Mouse (Mus musculus): ENCODE data around the gene Cfap161. TPM values are rescaled to one million over a fixed set of nuclear protein-coding genes. Genes with fewer than 3 reads are reported as not detected.
A peak's percentile ranks its signal among the peaks of the same experiment; 100 is the strongest.

Gene Cfap161
- polyA plus RNA-seq, 1 experiment from 2014 or later: 0.14 TPM

DNA sequence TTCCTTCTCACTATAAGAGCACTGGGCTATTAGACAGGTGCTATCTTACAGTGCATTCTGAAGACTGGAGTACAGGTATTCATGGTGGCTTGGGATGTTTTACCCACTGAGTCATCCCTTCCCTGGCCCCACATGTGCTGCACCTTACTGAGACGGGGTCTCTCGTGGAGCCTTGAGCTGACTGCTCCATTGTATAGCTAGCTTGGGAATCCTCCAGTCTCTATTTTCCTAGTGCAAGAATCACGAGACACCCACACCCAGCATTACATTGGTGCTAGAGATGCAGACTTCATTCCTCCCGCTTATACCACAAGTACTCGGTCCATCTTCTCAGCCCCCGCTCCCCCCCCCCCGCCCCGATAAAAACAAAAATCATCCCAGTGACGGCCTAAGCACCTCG lies 17.9 kb upstream of the Cfap161 start:
- Histone ChIP-seq H3K27ac (peak overlapping the region; percentile 94), H3K9me3 (replicated peaks) (no peaks in the 10 kb centered on the region), H3K4me3 (peak overlapping the region; percentile 25; the same call in 1 of the 2 replicates), H3K36me3 (no peaks in the 10 kb centered on the region), H3K4me1 (peaks cover 74% of the 10 kb centered on the region), H3K27me3 (ENCODE audit: low read depth, poor library complexity, severe bottlenecking) (no peaks in the 10 kb centered on the region)
- DNase-seq (ENCODE audit: low spot score): no peak
- WGBS: 64% methylated on average over 10 of the region's 10 CpGs

DNA sequence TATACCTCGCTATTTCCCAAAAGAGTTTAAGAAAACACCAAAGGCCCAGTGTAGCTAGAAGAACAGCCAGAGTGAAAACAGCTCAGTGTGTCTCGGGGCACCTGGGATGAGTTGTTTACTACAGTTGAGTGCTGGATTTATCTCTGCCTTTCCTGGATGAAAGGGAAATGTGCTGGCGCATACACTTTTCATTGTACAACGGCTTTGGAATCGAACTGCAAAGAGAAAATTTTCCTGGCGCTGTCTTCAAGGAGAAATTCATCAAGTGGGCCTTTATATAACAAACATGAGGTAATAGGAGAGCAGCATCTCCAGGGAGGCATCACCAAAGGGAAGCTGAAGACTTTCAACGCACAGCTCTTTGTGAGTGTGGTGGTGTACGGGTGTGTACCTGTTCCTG lies 17.2 kb upstream of the Cfap161 start:
- no peaks in the 10 kb centered on the region for H3K27me3 ChIP-seq (ENCODE audit: low read depth, poor library complexity, severe bottlenecking)
- 87% methylated on average over 8 of the region's 8 CpGs for WGBS
- H3K27ac ChIP-seq: peak overlapping the region; percentile 94
- DNase-seq (ENCODE audit: low spot score): no peak
- H3K36me3 ChIP-seq: no peaks in the 10 kb centered on the region
- peaks cover 74% of the 10 kb centered on the region for H3K4me1 ChIP-seq
- no peak overlapping the region for H3K4me3 ChIP-seq
- no peaks in the 10 kb centered on the region for H3K9me3 ChIP-seq (replicated peaks)

GRCm38 (mm10) chr7:83811461-83811860 lies 16.8 kb upstream of the Cfap161 start:
- Histone ChIP-seq H3K4me1 (peaks cover 74% of the 10 kb centered on the region), H3K27ac (peak overlapping the region; percentile 94), H3K9me3 (replicated peaks) (no peaks in the 10 kb centered on the region), H3K4me3 (no peak overlapping the region), H3K27me3 (ENCODE audit: low read depth, poor library complexity, severe bottlenecking) (no peaks in the 10 kb centered on the region), H3K36me3 (no peaks in the 10 kb centered on the region)
- DNase-seq (ENCODE audit: low spot score): no peak
- WGBS: 93% methylated on average over 4 of the region's 4 CpGs

- peak overlapping the region; percentile 6; the same call in 1 of the 2 replicates for H3K4me3 ChIP-seq
- H3K9me3 ChIP-seq (replicated peaks): no peaks in the 10 kb centered on the region
- peaks cover 67% of the 10 kb centered on the region for H3K4me1 ChIP-seq
- no peaks in the 10 kb centered on the region for H3K36me3 ChIP-seq
- peak overlapping the region; percentile 94 for H3K27ac ChIP-seq
- no peaks in the 10 kb centered on the region for H3K27me3 ChIP-seq (ENCODE audit: low read depth, poor library complexity, severe bottlenecking)
- 22% methylated on average over 15 of the region's 15 CpGs for WGBS
- DNase-seq (ENCODE audit: low spot score): peak; percentile 39
Observed at GRCm38 (mm10) chr7:83810141-83811100, 15.7 kb upstream of the Cfap161 start.

DNA sequence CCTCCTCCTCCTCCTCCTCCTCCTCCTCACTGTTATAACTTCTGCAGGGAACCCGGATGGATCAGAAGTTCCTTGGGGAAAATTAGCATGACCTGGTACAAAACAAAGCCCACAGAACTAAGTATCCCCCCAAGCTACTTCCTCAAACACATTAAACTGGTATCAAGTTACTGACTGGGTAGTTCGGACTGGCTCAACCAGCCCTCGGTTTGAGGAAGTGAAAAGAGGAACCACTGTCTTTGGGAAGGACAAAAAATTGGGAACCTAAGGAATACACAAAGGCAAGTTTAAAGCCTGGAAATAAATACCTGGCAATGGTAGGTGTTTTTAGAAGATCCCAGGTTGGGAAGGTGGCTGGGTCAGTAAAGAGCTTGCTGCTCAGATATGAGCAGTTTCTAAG lies 15.0 kb upstream of the Cfap161 start:
- WGBS: 7% methylated on average over 3 of the region's 3 CpGs
- no peaks in the 10 kb centered on the region for H3K36me3 ChIP-seq
- H3K27me3 ChIP-seq (ENCODE audit: low read depth, poor library complexity, severe bottlenecking): no peaks in the 10 kb centered on the region
- H3K4me1 ChIP-seq: peaks cover 60% of the 10 kb centered on the region
- H3K4me3 ChIP-seq: peak overlapping the region; percentile 6; the same call in 1 of the 2 replicates
- DNase-seq (ENCODE audit: low spot score): no peak
- peak overlapping the region; percentile 94 for H3K27ac ChIP-seq
- H3K9me3 ChIP-seq (replicated peaks): no peaks in the 10 kb centered on the region

GRCm38 (mm10) chr7:83809060-83809459 lies 14.4 kb upstream of the Cfap161 start:
- H3K4me1 ChIP-seq: peaks cover 54% of the 10 kb centered on the region
- no peaks in the 10 kb centered on the region for H3K36me3 ChIP-seq
- H3K9me3 ChIP-seq (replicated peaks): no peaks in the 10 kb centered on the region
- DNase-seq (ENCODE audit: low spot score): no peak
- H3K27me3 ChIP-seq (ENCODE audit: low read depth, poor library complexity, severe bottlenecking): no peaks in the 10 kb centered on the region
- H3K4me3 ChIP-seq: no peak overlapping the region
- H3K27ac ChIP-seq: peak overlapping the region; percentile 94
- WGBS: 73% methylated on average over 6 of the region's 6 CpGs

DNA sequence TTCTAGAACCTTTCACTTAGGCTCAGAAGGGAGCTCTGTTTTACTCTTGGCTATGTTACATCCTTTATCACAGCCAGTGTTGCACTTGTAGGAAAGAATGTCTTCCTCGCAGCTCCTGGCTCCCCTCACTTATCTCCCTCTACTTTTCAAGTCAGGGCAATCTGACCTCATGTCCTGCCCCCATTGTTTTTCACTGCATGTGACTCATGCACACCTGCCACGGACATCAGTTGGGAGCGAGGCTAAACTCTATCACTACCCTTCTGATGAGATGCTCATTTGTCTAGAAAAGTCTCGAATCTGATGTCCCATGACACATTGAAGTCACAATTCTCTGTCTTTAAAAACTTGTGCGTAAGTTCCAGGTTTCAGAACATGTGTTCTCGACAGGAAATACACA lies 12.3 kb upstream of the Cfap161 start:
- Histone ChIP-seq H3K4me3 (no peak overlapping the region), H3K36me3 (no peaks in the 10 kb centered on the region), H3K27me3 (ENCODE audit: low read depth, poor library complexity, severe bottlenecking) (no peaks in the 10 kb centered on the region), H3K27ac (no peak overlapping the region), H3K4me1 (peaks cover 33% of the 10 kb centered on the region), H3K9me3 (replicated peaks) (no peaks in the 10 kb centered on the region)
- DNase-seq (ENCODE audit: low spot score): no peak
- WGBS: 75% methylated on average over 6 of the region's 6 CpGs

- no peaks in the 10 kb centered on the region for H3K36me3 ChIP-seq
- no peak for DNase-seq (ENCODE audit: low spot score)
- H3K27me3 ChIP-seq (ENCODE audit: low read depth, poor library complexity, severe bottlenecking): no peaks in the 10 kb centered on the region
- H3K4me3 ChIP-seq: no peak overlapping the region
- H3K4me1 ChIP-seq: peaks cover under 1% of the 10 kb centered on the region
- no peaks in the 10 kb centered on the region for H3K9me3 ChIP-seq (replicated peaks)
- 82% methylated on average over 4 of the region's 4 CpGs for WGBS
- H3K27ac ChIP-seq: no peak overlapping the region
Observed at GRCm38 (mm10) chr7:83803777-83804176, 9.1 kb upstream of the Cfap161 start.

DNA sequence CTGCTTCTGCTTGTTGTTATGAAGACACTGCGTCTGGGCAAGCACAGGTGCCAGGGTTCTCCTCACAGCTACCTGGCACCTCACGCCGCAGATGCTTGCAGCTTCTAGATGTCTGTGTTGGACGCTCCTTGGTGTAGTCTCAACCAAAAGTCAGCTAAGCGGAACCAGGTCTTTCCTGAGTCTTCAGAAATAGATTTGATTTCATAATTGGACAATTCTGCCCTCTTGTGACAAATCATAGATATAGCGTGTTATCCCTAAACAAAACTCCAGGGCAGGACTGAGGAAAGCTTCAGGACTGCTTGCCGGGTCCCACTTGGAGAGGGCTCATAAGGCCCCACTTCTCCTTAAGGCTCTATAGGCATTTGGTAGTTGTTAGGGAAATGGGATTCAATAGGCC lies 7.8 kb upstream of the Cfap161 start:
- Histone ChIP-seq H3K36me3 (no peaks in the 10 kb centered on the region), H3K27me3 (ENCODE audit: low read depth, poor library complexity, severe bottlenecking) (no peaks in the 10 kb centered on the region), H3K27ac (no peak overlapping the region; the same call in 1 of the 2 replicates), H3K4me3 (no peak overlapping the region), H3K4me1 (no peaks in the 10 kb centered on the region), H3K9me3 (replicated peaks) (no peaks in the 10 kb centered on the region)
- WGBS: 76% methylated on average over 7 of the region's 7 CpGs
- DNase-seq (ENCODE audit: low spot score): no peak

DNA sequence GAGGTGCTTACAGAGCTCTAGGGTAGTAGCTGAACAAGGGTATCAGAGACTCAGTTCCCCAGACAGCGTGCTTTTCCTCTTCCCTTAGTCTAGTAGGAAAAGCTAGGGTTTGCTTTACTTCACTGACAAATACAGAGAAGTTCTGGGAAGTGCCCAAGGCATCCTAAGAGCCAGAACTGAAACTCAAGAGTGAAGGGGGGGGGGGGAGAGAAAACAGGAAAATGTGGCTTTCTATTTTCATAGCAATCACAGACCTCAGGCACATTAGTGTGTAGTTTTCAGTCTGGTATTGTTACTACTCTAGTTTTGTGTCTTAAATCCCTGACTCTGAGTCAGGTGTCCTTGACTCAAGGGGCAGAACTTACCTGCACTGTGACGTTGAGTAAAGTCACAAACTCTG lies 7.3 kb upstream of the Cfap161 start:
- no peak for DNase-seq (ENCODE audit: low spot score)
- 81% methylated on average over 2 of the region's 2 CpGs for WGBS

DNA sequence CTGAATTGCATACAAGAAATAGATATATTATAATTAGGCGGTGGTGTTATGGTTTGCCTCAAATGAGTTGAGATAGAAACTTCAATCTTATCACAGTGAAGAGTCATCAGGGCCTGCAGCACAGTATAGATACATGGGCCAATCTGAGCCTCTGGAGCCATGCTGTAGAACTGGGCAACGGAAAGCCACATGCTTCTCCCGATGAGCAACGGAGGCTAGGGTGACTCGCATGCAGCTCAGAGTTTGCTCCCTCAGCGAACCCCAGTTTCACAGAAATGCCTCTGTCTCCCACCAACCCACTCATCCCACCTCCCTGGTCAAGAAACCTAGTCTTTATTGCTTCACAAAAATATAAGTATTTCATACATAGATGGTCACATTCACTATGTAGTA lies 6.8 kb upstream of the Cfap161 start:
- Histone ChIP-seq H3K36me3 (no peaks in the 10 kb centered on the region), H3K27me3 (ENCODE audit: low read depth, poor library complexity, severe bottlenecking) (no peaks in the 10 kb centered on the region), H3K27ac (no peak overlapping the region), H3K9me3 (replicated peaks) (no peaks in the 10 kb centered on the region), H3K4me3 (no peak overlapping the region), H3K4me1 (no peaks in the 10 kb centered on the region)
- DNase-seq (ENCODE audit: low spot score): no peak
- WGBS: 96% methylated on average over 6 of the region's 6 CpGs

More for the DNA sequence above, 7.3 kb upstream of the Cfap161 start:
- Histone ChIP-seq H3K27me3 (ENCODE audit: low read depth, poor library complexity, severe bottlenecking) (no peaks in the 10 kb centered on the region), H3K4me1 (no peaks in the 10 kb centered on the region), H3K36me3 (no peaks in the 10 kb centered on the region), H3K9me3 (replicated peaks) (no peaks in the 10 kb centered on the region), H3K27ac (no peak overlapping the region), H3K4me3 (no peak overlapping the region)

DNA sequence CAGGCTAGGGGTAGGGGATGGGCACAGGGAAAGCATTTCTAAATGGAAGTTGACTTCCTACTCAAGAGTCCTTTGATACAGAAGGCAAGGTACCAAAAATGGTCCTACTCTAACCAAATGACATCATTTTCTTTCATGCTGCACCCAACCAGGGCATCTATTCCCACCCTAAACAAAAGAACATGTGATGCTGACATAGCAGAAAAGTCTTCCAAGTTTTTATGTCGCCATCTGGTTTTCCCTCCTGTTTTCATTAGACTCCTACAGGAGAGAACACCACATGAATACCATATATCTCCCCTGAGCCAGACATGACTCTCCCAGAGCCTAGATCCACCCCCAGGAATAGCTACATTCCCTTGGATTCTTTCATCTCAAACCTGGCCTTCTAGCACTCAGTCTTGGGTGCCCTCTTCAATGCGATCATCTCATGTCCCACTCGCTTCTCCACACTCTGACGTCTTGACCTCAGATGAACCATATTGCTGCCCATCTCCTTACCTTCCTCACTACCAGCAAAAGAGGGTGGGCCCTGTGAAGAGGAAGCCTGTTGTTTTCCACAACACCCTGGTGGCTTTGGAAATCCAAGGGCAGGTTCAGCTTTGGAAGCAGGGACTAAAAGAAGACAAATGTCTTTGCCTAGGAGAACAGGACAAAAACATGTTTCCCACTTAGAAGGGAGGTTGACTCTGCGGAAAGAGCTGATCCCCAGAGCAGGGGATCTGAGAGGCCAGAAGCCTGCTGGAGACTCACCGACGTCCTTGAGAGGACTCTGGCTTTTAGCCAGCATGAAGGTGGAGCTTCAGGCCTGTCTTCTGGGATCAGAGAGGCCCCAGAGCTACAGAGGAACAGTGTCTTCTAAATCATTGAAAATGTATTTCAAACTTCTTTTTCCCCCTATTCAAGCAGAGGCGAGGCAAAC lies 6.1 kb upstream of the Cfap161 start:
- WGBS: 92% methylated on average over 8 of the region's 8 CpGs
- H3K27ac ChIP-seq: peak overlapping the region; percentile 53
- no peak overlapping the region for H3K4me3 ChIP-seq
- 0 out of 2 replicates have a peak, but pooled peaks cover 1% of the 10 kb centered on the region for H3K4me1 ChIP-seq
- H3K27me3 ChIP-seq (ENCODE audit: low read depth, poor library complexity, severe bottlenecking): no peaks in the 10 kb centered on the region
- no peaks in the 10 kb centered on the region for H3K36me3 ChIP-seq
- no peak for DNase-seq (ENCODE audit: low spot score)
- H3K9me3 ChIP-seq (replicated peaks): no peaks in the 10 kb centered on the region

GRCm38 (mm10) chr7:83800071-83800470 lies 5.4 kb upstream of the Cfap161 start:
- Histone ChIP-seq H3K9me3 (replicated peaks) (no peaks in the 10 kb centered on the region), H3K27me3 (ENCODE audit: low read depth, poor library complexity, severe bottlenecking) (no peaks in the 10 kb centered on the region), H3K4me1 (peaks cover 6% of the 10 kb centered on the region; the same call in 1 of the 2 replicates), H3K27ac (no peak overlapping the region), H3K36me3 (no peaks in the 10 kb centered on the region), H3K4me3 (no peak overlapping the region)
- whole genome bisulfite sequencing: 95% methylated on average over 2 of the region's 2 CpGs
- DNase-seq (ENCODE audit: low spot score): no peak

Measured in limb, embryonic 10.5 days (tissue).